Mouse (Mus musculus) CH12.LX (cell line): ENCODE data around the gene Scgn.

Experiments used
- CHD2 ChIP-seq: IDR thresholded peaks from 2 replicates; pipeline ENCODE4 v1.6.1; 2011; ENCODE audit warnings: low read length, improper control_type of control experiment
- CTCF ChIP-seq, 2 experiments: IDR thresholded peaks in 1 of 2; conservative IDR thresholded peaks in 1 of 2; 2 replicates each; pipeline ENCODE4 v1.5.1; 2011 to 2012; ENCODE audit warnings: low read depth in 2 of 2, low read length in 2 of 2, improper control_type of control experiment in 1 of 2, inconsistent platforms in 1 of 2, mild to moderate bottlenecking in 1 of 2, moderate library complexity in 1 of 2
- MAZ ChIP-seq: IDR thresholded peaks from 2 replicates; pipeline ENCODE4 v1.6.1; 2012; ENCODE audit warnings: low read depth, mild to moderate bottlenecking, inconsistent platforms, low read length, improper control_type of control experiment, moderate library complexity
- MEF2A ChIP-seq: IDR thresholded peaks from 2 replicates; pipeline ENCODE4 v1.6.1; 2014; ENCODE audit warnings: low read depth, mild to moderate bottlenecking, inconsistent platforms, low read length, improper control_type of control experiment, borderline replicate concordance
- MYC ChIP-seq: IDR thresholded peaks from 2 replicates; pipeline ENCODE4 v1.6.1; 2011; ENCODE audit warnings: low read depth, mild to moderate bottlenecking, improper control_type of control experiment, low read length
- POLR2A ChIP-seq: IDR thresholded peaks from 2 replicates; pipeline ENCODE4 v1.6.1; 2011; ENCODE audit warnings: low read depth, mild to moderate bottlenecking, improper control_type of control experiment, low read length
- POLR2AphosphoS2 ChIP-seq: IDR thresholded peaks from 2 replicates; pipeline ENCODE4 v1.6.1; 2011; ENCODE audit warnings: low read depth, low read length, improper control_type of control experiment
- SIN3A ChIP-seq: IDR thresholded peaks from 2 replicates; pipeline ENCODE4 v1.6.1; 2012; ENCODE audit warnings: low read length, improper control_type of control experiment, inconsistent platforms
- USF1 ChIP-seq: IDR thresholded peaks from 2 replicates; pipeline ENCODE4 v1.6.1; 2014; ENCODE audit warnings: low read depth, mild to moderate bottlenecking, inconsistent platforms, low read length, improper control_type of control experiment
- USF2 ChIP-seq: conservative IDR thresholded peaks from 2 replicates; pipeline ENCODE4 v1.6.1; 2011; ENCODE audit warnings: low read depth, low read length, improper control_type of control experiment
- ZKSCAN1 ChIP-seq: IDR thresholded peaks from 2 replicates; pipeline ENCODE4 v1.6.1; 2012; ENCODE audit warnings: low read depth, inconsistent platforms, low read length, improper control_type of control experiment, borderline replicate concordance
- ZMIZ1 ChIP-seq: IDR thresholded peaks from 2 replicates; pipeline ENCODE4 v1.6.1; 2012; ENCODE audit warnings: low read depth, mild to moderate bottlenecking, inconsistent platforms, low read length, improper control_type of control experiment
- ZNF384 ChIP-seq: IDR thresholded peaks from 2 replicates; pipeline ENCODE4 v1.6.1; 2012; ENCODE audit warnings: low read depth, low read length, improper control_type of control experiment, inconsistent platforms

GRCm38 (mm10) chr13:24001081-24001480 is 10.1 kb upstream of the Scgn start:
- no peak for TF ChIP-seq CTCF (conservative IDR thresholded peaks at IDR 0.05 in 1 of 2, IDR thresholded peaks at IDR 0.05 in 1 of 2; ENCODE audit: low read depth in 2 of 2, low read length in 2 of 2)
- no peak for TF ChIP-seq POLR2AphosphoS2
- no peak for TF ChIP-seq CHD2
- no peak for TF ChIP-seq ZNF384
- no peak for TF ChIP-seq USF2
- TF ChIP-seq MEF2A = no peak
- TF ChIP-seq ZKSCAN1 = no peak
- TF ChIP-seq SIN3A = no peak
- no peak for TF ChIP-seq USF1
- no peak for TF ChIP-seq POLR2A
- TF ChIP-seq MAZ = no peak
- no peak for TF ChIP-seq ZMIZ1
- TF ChIP-seq MYC = no peak
